Mouse (Mus musculus): ENCODE results near the gene Lrrc25.
"Not testable (repeated sequence)": the region's sequence is repeated elsewhere in the genome, so short reads cannot be mapped to it uniquely, and the experiment has no call there.

Lrrc25 gene

DNA sequence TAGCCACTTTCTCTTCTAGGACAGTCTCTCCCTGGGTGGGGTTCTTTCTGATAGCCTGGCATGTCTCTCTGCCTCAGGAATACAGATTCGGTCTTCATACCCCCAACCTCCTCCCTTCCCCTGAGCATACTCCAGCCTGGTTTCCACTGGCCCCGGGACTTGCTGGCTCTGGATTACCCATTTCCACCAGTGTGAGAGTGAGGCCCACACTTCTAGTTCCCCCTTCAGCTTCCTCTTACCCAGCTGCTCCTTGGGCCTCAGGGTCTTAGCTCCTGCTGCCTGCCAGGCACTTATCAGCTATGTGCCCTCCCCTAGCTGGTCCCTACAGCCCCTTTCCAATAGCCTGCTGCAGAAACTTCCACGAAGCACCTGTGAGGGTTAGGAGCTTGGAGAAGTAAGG is at the start of gene Lrrc25:
Gene Lrrc25, plus strand, starts transcription at position 262 of the 400 bp plus-strand sequence.
- DNase-seq (ENCODE audit: low spot score in 2 of 2) = no peak

DNA sequence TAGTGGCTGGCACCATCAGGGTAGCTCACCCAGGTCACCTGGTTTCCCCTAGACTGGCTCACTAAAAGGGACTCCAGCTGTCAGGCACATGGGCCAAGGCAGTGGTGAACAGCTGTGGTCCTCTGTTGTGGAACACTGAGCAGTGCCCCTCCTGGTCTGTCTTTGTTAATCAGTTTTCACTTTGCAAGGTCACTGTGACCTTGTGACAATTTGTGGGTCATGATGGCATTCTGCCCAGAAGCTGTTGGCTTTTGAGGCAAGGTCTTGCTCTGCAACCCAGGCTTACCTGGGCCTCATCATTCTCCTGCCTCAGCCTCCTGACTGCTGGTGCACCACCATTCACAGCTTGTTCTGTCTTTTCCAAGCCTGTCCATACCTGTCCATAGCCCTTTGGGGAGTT is 45.6 kb upstream of the Lrrc25 start:
- DNase-seq (ENCODE audit: low spot score in 2 of 2) = no peak

- DNase-seq (ENCODE audit: low spot score in 2 of 2) = no peak
Observed at GRCm38 (mm10) chr8:70570990-70571389, 45.0 kb upstream of the Lrrc25 start.

DNA sequence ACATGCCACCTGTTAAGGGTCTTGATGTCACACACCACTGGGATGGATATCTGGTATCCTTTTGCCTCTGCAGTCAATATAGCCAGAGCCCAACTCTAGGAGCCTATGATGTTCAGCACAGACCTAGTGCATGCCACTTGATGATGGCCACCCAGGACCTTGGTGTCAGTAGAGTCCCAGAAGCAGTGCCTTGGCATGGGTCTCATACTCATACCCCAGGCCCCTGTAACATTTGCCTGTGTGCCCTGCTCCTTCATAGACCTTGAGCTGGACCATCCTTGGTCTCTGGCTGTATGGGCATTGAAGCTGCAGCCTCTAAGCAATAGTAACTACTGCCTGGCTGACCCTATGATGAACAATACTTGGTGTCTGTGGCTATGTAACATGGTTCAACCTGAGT is 41.7 kb upstream of the Lrrc25 start:
- no peak for DNase-seq (ENCODE audit: low spot score in 2 of 2)

DNA sequence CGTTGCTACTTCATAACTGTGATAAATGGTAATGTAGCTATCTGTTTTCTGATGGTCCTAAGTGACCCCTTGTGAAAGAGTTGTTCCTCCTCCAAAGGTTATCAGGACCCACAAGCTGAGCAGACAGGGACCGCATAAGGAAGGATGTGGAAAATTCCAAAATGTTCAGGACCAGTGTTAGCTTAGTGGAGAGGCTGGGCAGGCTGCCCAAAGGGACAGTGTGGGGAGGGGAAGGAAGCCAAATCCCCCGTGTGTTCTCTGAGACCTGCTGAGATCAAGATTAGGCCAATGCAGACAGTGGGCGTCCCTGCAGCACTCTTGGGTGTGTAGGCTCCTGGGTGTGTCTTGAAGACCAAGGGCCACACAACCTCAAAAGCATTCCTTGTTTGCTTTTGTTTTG is 41.0 kb upstream of the Lrrc25 start:
- no peak for DNase-seq (ENCODE audit: low spot score in 2 of 2)

DNA sequence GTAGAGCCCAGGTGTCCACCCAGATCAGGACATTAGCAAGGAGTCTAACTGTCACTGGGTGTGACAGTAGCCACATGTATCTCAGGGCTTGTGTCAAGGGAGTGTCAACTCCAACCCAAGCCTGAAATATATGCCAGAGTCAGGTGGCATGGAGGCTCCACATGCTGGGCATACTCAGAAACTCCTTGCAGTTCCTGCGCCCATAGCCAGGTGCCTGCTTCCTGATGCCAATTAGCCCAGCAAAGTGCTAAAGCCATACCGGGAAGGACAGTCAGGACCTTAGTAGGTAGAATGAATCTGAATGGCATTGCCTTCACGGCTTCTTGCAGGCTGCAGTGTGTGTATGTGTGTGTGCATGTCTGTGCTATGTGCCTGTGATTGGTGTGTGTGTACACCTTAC is 38.7 kb upstream of the Lrrc25 start:
- DNase-seq (ENCODE audit: low spot score in 2 of 2) = no peak

DNA sequence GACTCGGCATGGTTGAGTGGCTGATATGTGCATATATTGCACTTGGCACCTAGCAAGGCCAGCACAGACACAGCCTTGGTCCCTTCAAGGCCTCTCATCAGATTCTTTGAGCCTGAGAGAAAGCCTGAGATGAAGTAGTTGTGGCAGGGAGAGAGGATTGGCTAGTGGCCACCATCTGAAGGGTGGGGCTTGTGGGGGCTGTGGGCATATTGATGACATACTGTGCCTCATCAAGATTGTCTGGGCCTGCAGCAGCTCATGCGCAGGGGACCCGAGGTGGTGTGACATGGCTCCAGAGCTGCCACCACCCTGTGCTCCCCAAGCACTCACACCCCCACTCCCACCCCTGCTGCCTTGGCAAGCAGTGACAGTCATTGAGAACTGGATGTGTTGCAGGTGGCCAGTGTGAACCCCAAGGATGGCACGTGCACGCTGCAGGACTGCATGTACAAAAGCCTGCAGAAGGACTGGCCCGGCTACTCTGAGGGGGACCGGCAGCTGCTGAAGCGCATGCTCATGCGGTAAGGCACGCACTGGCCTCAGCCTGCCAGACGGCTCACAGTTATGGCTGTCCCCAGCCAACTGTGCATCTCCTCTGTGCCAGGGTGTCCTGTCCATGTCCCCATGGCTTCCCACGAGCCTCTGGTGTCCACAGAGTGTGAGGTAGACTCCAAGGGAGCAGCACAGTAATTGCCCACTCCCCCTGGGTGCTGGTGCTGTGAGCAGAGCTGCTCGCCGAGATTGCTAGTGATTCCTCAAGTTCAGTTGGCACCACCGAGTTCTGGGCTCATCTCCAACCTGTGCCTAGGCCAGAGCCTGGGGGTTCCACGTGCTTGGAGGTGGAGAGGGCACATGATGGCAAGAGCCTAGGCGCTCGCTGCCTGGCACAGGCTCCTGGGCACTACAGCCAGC is 32.2 kb upstream of the Lrrc25 start:
- DNase-seq (ENCODE audit: low spot score in 2 of 2) = no peak

DNA sequence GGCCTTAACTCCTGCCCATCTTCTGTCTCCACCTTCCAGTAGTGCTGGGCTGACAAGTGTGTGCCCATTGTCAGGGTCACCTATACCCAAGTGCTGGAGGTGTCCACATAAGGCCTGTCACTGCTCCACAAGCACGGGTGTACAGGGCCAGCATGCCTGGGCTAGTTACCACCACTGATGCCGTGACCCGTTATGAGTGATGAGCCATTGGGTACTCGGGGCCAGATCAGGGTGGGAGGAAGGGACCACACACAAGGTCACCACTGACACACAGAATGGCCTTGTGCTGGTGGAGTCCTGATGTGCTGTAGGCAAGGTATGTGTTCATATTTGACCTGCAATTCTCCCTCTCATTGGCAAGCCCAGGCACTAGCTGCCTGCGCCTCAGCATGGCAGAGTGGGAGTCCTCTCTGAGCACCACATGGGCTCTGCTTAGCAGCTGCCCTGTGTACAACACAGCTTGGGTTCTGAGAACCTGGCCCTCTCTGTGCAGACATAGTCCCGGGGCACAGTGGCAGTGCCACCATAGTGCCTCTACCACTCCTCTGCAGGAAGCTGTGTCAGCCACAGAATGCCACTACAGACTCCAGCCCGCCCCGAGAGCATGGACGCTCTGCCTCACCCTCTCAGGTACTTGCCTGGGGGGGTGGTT is 31.2 kb upstream of the Lrrc25 start:
- DNase-seq (ENCODE audit: low spot score in 2 of 2) = no peak

GRCm38 (mm10) chr8:70585258-70585652 is 30.7 kb upstream of the Lrrc25 start:
- peak in 1 of 2 experiments; percentile 59 for DNase-seq (ENCODE audit: low spot score in 2 of 2)

DNA sequence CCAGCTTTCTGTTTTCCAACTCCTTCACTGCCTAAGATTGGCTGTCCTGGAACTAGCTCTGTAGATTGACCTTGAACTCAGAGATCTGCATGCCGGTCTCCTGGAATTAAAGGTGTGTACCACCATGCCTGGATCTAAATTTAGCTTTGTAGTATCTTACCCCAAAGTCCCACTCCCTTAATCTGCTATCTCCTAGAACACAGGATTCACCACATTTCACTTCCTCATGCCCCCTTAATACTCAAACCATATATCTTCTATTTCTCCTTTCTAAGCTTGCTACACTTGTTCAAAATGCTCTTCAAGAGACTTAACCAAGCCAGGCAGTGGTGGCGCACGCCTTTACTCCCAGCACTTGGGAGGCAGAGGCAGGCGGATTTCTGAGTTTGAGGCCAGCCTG is 28.0 kb upstream of the Lrrc25 start:
- DNase-seq (ENCODE audit: low spot score in 2 of 2) = not testable (repeated sequence)

DNA sequence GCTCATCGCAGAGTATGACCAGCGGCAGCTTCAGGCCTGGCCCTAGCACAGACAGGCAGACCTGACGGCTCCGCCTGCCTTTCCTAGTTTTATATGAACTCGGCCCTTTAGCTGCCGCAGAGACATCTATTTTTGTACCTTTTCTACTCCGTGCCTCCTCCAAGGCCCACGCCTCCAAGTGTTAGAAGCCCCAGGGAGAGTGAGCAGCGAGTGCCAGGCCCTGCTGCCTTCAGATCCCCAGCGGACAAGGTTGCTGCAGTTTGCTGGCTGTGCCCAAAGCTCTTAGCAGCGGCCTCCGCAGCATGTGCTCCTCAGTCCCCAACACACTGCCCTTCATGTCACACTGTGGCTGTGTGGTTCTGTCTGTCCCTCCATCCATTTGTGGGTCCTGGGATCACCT is 24.4 kb upstream of the Lrrc25 start:
- no peak for DNase-seq (ENCODE audit: low spot score in 2 of 2)

DNA sequence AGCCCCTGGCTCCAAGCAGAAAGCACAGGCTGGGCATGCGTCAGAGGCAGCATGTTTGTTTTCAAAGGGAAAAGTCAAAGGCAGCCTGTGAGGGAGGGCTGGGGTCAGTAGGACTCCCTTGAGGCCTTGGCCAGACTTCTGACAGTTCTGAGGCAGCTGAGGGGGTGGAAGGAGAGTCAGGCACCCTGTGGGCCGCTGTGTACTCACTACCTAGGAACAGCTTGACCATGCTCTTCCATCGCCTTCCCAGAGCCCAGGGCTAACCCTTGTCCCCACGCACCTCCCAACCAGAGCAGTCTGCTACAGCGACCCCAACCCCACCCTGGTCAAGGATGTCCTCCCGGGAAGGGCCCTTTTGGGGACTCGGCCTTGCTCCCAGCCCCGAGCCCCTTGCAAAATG is 22.8 kb upstream of the Lrrc25 start:
- DNase-seq (ENCODE audit: low spot score in 2 of 2) = no peak

DNA sequence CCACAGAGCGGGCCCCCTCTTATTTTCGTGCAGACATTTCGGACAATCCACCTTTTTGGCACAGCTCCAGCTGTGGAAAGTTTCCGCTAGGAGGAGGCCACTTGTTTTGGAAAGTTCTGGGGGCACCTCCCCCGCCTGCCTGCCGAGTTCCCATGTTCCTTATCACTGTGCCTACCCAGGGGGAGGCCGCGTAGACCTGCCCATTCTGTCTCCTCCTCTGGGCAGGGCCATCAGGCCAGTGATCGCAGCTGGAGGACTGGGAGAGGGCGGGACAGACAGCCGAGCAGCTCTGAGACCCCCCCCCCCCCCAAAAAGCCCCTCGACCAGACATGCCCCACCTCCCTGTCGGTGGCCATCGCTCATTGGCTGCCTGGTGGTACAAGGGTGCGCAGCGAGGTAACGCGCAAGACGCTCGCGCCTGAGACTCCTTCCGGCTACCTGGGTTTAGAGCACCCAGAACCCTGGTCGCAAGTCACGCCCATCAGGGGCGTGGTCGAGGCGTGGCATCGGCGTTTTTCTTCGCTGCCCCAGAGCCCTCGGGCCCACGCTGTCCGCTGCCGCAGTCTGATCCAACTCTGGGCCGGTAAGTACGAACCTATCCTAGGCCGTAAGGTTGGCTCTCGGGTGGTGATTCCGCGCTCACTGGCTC is 21.9 kb upstream of the Lrrc25 start, which contains the start of gene Isyna1:
Gene Isyna1, plus strand, starts transcription at position 413 of the 649 bp plus-strand sequence.
- DNase-seq (ENCODE audit: low spot score in 2 of 2) = peak; percentile 83 to 87

DNA sequence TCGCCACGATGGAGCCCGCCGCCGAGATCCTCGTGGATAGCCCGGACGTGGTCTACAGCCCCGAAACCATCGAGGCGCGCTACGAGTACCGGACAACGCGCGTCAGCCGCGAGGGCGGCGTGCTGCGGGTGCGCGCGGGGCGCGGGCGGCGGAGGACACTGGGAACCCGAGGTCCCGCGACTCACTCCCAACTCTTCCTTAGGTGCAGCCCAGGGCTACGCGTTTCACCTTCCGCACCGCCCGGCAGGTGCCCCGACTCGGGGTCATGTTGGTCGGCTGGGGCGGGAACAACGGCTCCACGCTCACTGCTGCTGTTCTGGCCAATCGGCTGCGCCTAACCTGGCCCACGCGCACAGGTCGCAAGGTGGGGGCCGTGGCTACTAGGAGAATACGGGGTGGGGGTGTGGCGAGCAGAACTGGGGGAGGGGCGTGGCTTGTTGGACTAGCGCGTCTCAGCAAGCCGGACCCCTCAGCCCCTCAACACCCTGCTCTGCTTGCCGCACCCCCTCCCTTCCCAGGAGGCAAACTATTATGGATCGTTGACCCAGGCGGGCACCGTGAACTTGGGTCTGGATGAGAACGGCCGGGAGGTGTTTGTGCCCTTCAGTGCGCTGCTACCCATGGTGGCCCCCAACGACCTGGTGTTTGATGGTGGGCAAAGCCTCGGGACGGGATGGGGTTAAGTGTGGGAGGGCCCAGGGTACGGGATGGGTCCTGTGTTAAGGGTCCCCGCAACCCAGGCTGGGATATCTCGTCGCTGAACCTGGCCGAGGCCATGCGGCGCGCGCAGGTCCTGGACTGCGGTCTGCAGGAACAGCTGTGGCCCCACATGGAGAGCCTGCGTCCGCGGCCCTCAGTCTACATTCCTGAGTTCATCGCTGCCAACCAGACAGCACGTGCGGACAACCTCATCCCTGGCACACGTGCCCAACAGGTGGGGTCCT is 21.1 kb upstream of the Lrrc25 start:
- DNase-seq (ENCODE audit: low spot score in 2 of 2) = peak in 1 of 2 experiments; percentile 24

GRCm38 (mm10) chr8:70595811-70596210 is 20.1 kb upstream of the Lrrc25 start:
- DNase-seq (ENCODE audit: low spot score in 2 of 2) = no peak

DNA sequence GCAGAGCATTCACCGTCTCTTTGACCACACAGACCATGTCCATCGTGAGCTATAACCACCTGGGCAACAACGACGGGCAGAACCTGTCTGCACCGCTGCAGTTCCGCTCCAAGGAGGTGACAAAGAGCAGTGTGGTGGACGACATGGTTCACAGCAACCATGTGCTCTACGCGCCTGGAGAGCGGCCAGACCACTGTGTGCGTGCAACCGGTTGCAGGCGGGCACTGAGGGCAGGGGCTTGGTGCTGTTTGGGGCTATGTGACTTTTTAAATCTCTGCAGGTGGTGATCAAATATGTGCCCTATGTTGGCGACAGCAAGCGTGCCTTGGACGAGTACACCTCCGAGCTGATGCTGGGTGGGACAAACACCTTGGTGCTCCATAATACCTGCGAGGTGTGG is 19.7 kb upstream of the Lrrc25 start:
- DNase-seq (ENCODE audit: low spot score in 2 of 2) = no peak

- peak; percentile 33 to 59 for DNase-seq (ENCODE audit: low spot score in 2 of 2)
Observed at GRCm38 (mm10) chr8:70596775-70597416, 19.1 kb upstream of the Lrrc25 start.

GRCm38 (mm10) chr8:70597417-70598272 is 18.3 kb upstream of the Lrrc25 start:
- no peak for DNase-seq (ENCODE audit: low spot score in 2 of 2)

GRCm38 (mm10) chr8:70598283-70598682 is 17.7 kb upstream of the Lrrc25 start:
- DNase-seq (ENCODE audit: low spot score in 2 of 2) = no peak

- no peak for DNase-seq (ENCODE audit: low spot score in 2 of 2)
Observed at GRCm38 (mm10) chr8:70598722-70599121, 17.2 kb upstream of the Lrrc25 start.

Data from natural killer cell, adult 2 months (primary cell).